In the genomic region with DNA sequence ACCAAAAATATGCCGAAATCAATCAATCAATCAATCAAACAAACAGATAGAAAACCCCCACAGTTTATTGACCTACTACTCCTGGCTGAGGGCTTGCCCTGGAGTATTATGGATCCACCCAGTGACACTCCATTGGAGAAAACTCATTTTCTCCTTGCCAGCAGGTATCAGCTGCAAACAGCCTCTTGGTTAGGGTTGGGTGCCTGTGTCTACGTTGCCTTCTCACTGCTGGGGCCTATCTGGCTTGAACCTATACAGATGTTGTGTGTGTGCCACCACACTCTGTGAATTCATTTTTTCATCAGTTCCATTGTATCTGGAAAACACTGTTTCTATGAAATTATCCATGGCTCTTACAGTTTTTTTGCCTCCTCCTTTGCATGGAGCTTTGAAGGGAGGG, we compare ENCODE assay signal across 28 mouse cellular contexts. TPM values are rescaled to one million over a fixed set of nuclear protein-coding genes. Genes with fewer than 3 reads are reported as not detected.
A peak's percentile ranks its signal among the peaks of the same experiment; 100 is the strongest.
DNase-seq lines count a peak whose midpoint lies in the region; ATAC-seq and TF ChIP-seq lines count a peak whose summit lies in the region.
"Had no signal": no experiment of that assay in that cellular context is flagged by ENCODE, and none has a peak within 500 bp of the region (broad histone marks: within the 10 kb centered on the region; RNA-seq: fewer than 3 reads in every experiment).

No protein-coding gene starts in this region.

- H3K36me3 ChIP-seq in liver, adult 2 months (ENCODE audit: control insufficient read depth, insufficient read depth, low read length): no peaks in the 10 kb centered on the region
- peaks cover 28% of the 10 kb centered on the region for H3K36me3 ChIP-seq in megakaryocyte, embryonic 14.5 days (replicated peaks; ENCODE audit: low read length)
- H3K36me3 ChIP-seq in liver, embryonic 13.5 days: no peaks in the 10 kb centered on the region
- no peaks in the 10 kb centered on the region for H3K36me3 ChIP-seq in forebrain, embryonic 14.5 days (ENCODE audit: control insufficient read depth, insufficient read depth, low read length)
- H3K36me3 ChIP-seq: embryonic facial prominence, embryonic 13.5 days; embryonic facial prominence, embryonic 15.5 days; forebrain, embryonic 12.5 days; forebrain, embryonic 15.5 days had no signal

- no peak for ATAC-seq in megakaryocyte, adult 5-6 weeks (ENCODE audit: poor library complexity, severe bottlenecking)
- peak; percentile 39; the same call in 1 of the 2 replicates for ATAC-seq in liver, embryonic 13.5 days (ENCODE audit: low read depth)
- ATAC-seq in megakaryocyte-erythroid progenitor cell, adult 5-6 weeks (replicated peaks; ENCODE audit: low FRiP score, low TSS enrichment, poor library complexity, severe bottlenecking): peak; percentile 74
- no peak for ATAC-seq in forebrain, embryonic 14.5 days
- ATAC-seq: CD4-positive, CD25-positive, alpha-beta regulatory T cell, adult 4 months; forebrain, embryonic 15.5 days; forebrain, postnatal 0 days had no signal

- H3K4me1 ChIP-seq in liver, adult 2 months (ENCODE audit: control insufficient read depth, insufficient read depth, low read length): peaks cover 20% of the 10 kb centered on the region
- peaks cover 71% of the 10 kb centered on the region for H3K4me1 ChIP-seq in megakaryocyte, embryonic 14.5 days
- H3K4me1 ChIP-seq in liver, embryonic 13.5 days (replicated peaks): peaks cover 23% of the 10 kb centered on the region
- H3K4me1 ChIP-seq in forebrain, embryonic 14.5 days (ENCODE audit: control insufficient read depth, insufficient read depth, low read length): no peaks in the 10 kb centered on the region
- H3K4me1 ChIP-seq: embryonic facial prominence, embryonic 15.5 days; forebrain, embryonic 10.5 days; forebrain, embryonic 12.5 days; forebrain, embryonic 15.5 days had no signal

- no peak for TF ChIP-seq POLR2A in liver, adult 2 months (IDR thresholded peaks at IDR 0.05; ENCODE audit: extremely low read depth, insufficient read depth, low read length)

- H3K9me3 ChIP-seq in megakaryocyte, embryonic 14.5 days: no peaks in the 10 kb centered on the region
- H3K9me3 ChIP-seq in liver, embryonic 13.5 days (replicated peaks): no peaks in the 10 kb centered on the region
- no peaks in the 10 kb centered on the region for H3K9me3 ChIP-seq in forebrain, embryonic 14.5 days (replicated peaks; ENCODE audit: control insufficient read depth, low read length)
- H3K9me3 ChIP-seq: embryonic facial prominence, embryonic 15.5 days; forebrain, embryonic 12.5 days; G1E had no signal

- DNase-seq in liver, adult 2 months (ENCODE audit: extremely low read depth, low read depth, low spot score): peak; percentile 75
- DNase-seq in liver: no peak
- no peak for DNase-seq in liver, embryonic 13.5 days
- DNase-seq in heart, postnatal 4 days: no peak
- DNase-seq in forebrain, embryonic 14.5 days (ENCODE audit: low spot score): no peak
- DNase-seq: adrenal gland, adult 2 months; adrenal gland, postnatal 10 days; adrenal gland, postnatal 25 days; B cell, adult 2 months; cerebellum, adult 11 months; cerebellum, adult 18-20 months; cerebellum, adult 9-11 months; cerebellum, postnatal 14 days; cerebellum, postnatal 36 days; embryo, embryonic 11 days; forebrain, postnatal 0 days had no signal

- no peak overlapping the region for H3K4me2 ChIP-seq in liver, embryonic 13.5 days
- no peak overlapping the region for H3K4me2 ChIP-seq in forebrain, embryonic 14.5 days (ENCODE audit: low read length)
- H3K4me2 ChIP-seq: embryonic facial prominence, embryonic 13.5 days; embryonic facial prominence, embryonic 15.5 days; forebrain, embryonic 12.5 days; forebrain, embryonic 15.5 days had no signal

- 25% methylated on average over 2 of the region's 2 CpGs for WGBS in liver, adult 2 months
- 48% methylated on average over 2 of the region's 2 CpGs for WGBS in liver, embryonic 13.5 days (ENCODE audit: insufficient replicate concordance)
- 98% methylated on average over 2 of the region's 2 CpGs for WGBS in forebrain, embryonic 14.5 days

- no peaks in the 10 kb centered on the region for H3K27me3 ChIP-seq in liver, adult 2 months (ENCODE audit: control insufficient read depth, insufficient read depth, low read length)
- H3K27me3 ChIP-seq in megakaryocyte, embryonic 14.5 days (replicated peaks): no peaks in the 10 kb centered on the region
- H3K27me3 ChIP-seq in liver, embryonic 13.5 days: no peaks in the 10 kb centered on the region
- H3K27me3 ChIP-seq in forebrain, embryonic 14.5 days (replicated peaks; ENCODE audit: control insufficient read depth, insufficient read depth, low read length): no peaks in the 10 kb centered on the region
- H3K27me3 ChIP-seq: CH12.LX; embryonic facial prominence, embryonic 13.5 days; embryonic facial prominence, embryonic 15.5 days; forebrain, embryonic 12.5 days; forebrain, embryonic 15.5 days had no signal

- peaks cover 32% of the 10 kb centered on the region; the same call in 1 of the 2 replicates for H3K79me2 ChIP-seq in liver, adult 2 months (ENCODE audit: control insufficient read depth, insufficient read depth, low read length)

- no peak overlapping the region for H3K4me3 ChIP-seq in liver, adult 2 months (ENCODE audit: insufficient read depth, low read depth, low read length)
- H3K4me3 ChIP-seq in megakaryocyte, embryonic 14.5 days (replicated peaks): peak overlapping the region; percentile 75
- no peak overlapping the region for H3K4me3 ChIP-seq in liver, embryonic 13.5 days (replicated peaks)
- H3K4me3 ChIP-seq in forebrain, embryonic 14.5 days (ENCODE audit: low read depth, low read length): no peak overlapping the region
- H3K4me3 ChIP-seq: embryonic facial prominence, embryonic 13.5 days; embryonic facial prominence, embryonic 15.5 days; erythroblast, embryonic 14.5 days; forebrain, embryonic 10.5 days; forebrain, embryonic 12.5 days; forebrain, embryonic 15.5 days had no signal

- H3K9ac ChIP-seq in liver, adult 2 months (ENCODE audit: low read depth, low read length): no peak overlapping the region
- no peak overlapping the region for H3K9ac ChIP-seq in liver, embryonic 13.5 days
- no peak overlapping the region for H3K9ac ChIP-seq in forebrain, embryonic 14.5 days (ENCODE audit: low read length)
- H3K9ac ChIP-seq: embryonic facial prominence, embryonic 13.5 days; embryonic facial prominence, embryonic 15.5 days; forebrain, embryonic 12.5 days; forebrain, embryonic 15.5 days; forebrain, postnatal 0 days had no signal

- H3K27ac ChIP-seq in liver, adult 2 months (replicated peaks; ENCODE audit: insufficient read depth, low read depth, low read length): no peak overlapping the region
- no peak overlapping the region for H3K27ac ChIP-seq in liver, embryonic 13.5 days
- no peak overlapping the region for H3K27ac ChIP-seq in forebrain, embryonic 14.5 days (ENCODE audit: low read depth, low read length)
- H3K27ac ChIP-seq: embryonic facial prominence, embryonic 13.5 days; embryonic facial prominence, embryonic 15.5 days; forebrain, embryonic 10.5 days; forebrain, embryonic 12.5 days; forebrain, embryonic 15.5 days had no signal

- TF ChIP-seq CTCF in liver, adult 2 months (IDR thresholded peaks at IDR 0.05; ENCODE audit: low read depth, low read length): no peak

RNA-seq across cellular contexts. Expression of a gene that starts 30.6 kb away (rescaled TPM):
- total RNA-seq in liver, adult 2 months (2014; rRNA removed): 15.4 and 19.9 TPM in 2 replicates
- polyA plus RNA-seq in liver, adult 2 months (2012; rRNA removed): 5.6 and 7.5 TPM in 2 replicates
- 13.1 and 45.7 TPM in 2 replicates for polyA plus RNA-seq in megakaryocyte, embryonic 14.5 days (2012; ENCODE audit: insufficient read depth, low replicate concordance)
- 48.8 and 50.4 TPM in 2 replicates for total RNA-seq in megakaryocyte, adult 5-6 weeks (2015)
- 29.0 and 40.9 TPM in 2 replicates for total RNA-seq in megakaryocyte, adult 5-6 weeks (2017)
- polyA plus RNA-seq in liver, embryonic 13.5 days (2015; fragmentation: Nextera tagmentation; extraction: Ambion mirVana): 10.5 and 12.0 TPM in 2 replicates
- total RNA-seq in megakaryocyte-erythroid progenitor cell, adult 5-6 weeks (2014; fragmentation: Nextera tagmentation): 12.7 and 15.2 TPM in 2 replicates
- total RNA-seq in megakaryocyte-erythroid progenitor cell, adult 5-6 weeks (2017): 13.1 and 18.8 TPM in 2 replicates
- total RNA-seq in heart, postnatal 4 days (2021): 10 to 100 TPM; 23.4 to 25.0 TPM
- 120 TPM in 2 replicates for polyA plus RNA-seq in forebrain, embryonic 14.5 days (2014; fragmentation: Nextera tagmentation; extraction: Ambion mirVana)

Comparison
In these comparisons a context has a peak if more than half of its experiments do, and no peak if none do; other contexts are left out.
1. ATAC-seq: peak in liver, embryonic 13.5 days (single experiment) and megakaryocyte-erythroid progenitor cell, adult 5-6 weeks (single experiment); none in megakaryocyte, adult 5-6 weeks (single experiment) and forebrain, embryonic 14.5 days (single experiment).